ENCODE assay signal across 28 mouse cellular contexts in the genomic region with DNA sequence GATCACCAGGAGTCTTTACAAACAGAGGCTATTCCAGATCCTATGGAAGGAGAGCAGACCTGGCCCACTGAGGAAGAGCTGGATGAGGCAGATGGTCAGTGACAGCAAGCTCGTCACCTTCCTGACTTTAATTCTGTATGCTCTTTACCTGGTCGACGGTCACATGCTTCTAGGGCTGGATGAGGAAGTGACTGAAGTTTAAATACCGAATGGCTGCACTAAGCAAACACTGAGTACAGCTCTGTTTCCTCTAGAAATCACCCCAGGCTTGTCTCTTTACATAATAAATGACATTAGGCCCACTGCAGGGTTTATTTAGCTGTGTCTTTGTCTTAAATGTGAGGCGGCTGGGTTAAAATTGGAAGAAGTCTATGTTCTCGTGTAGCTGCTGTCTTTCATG. TPM values are rescaled to one million over a fixed set of nuclear protein-coding genes. Genes with fewer than 3 reads are reported as not detected.
A peak's percentile ranks its signal among the peaks of the same experiment; 100 is the strongest.
DNase-seq lines count a peak whose midpoint lies in the region; ATAC-seq and TF ChIP-seq lines count a peak whose summit lies in the region.
"Had no signal": no experiment of that assay in that cellular context is flagged by ENCODE, and none has a peak within 500 bp of the region (broad histone marks: within the 10 kb centered on the region; RNA-seq: fewer than 3 reads in every experiment).

No protein-coding gene starts in this region.

- peaks cover 35% of the 10 kb centered on the region for H3K4me1 ChIP-seq in liver, embryonic 12.5 days
- H3K4me1 ChIP-seq in liver, postnatal 0 days (ENCODE audit: insufficient read depth): peaks cover 5% of the 10 kb centered on the region; the same call in 1 of the 2 replicates
- peaks cover 60% of the 10 kb centered on the region for H3K4me1 ChIP-seq in E14TG2a.4 (replicated peaks; ENCODE audit: low read depth, low read length)
- H3K4me1 ChIP-seq in intestine, embryonic 16.5 days (ENCODE audit: control insufficient read depth, insufficient read depth, low read length): peaks cover 21% of the 10 kb centered on the region
- no peaks in the 10 kb centered on the region for H3K4me1 ChIP-seq in stomach, postnatal 0 days (replicated peaks; ENCODE audit: control insufficient read depth, insufficient read depth)
- H3K4me1 ChIP-seq: embryonic facial prominence, embryonic 12.5 days had no signal

- intact Hi-C loops in left cerebral cortex, postnatal 25 days (cut with DNase I): no loop called here

- no peak for DNase-seq in liver, postnatal 0 days
- peak; percentile 40 for DNase-seq in stomach, postnatal 0 days (ENCODE audit: low spot score)
- no peak for DNase-seq in adrenal gland, postnatal 36 days
- DNase-seq in left cerebral cortex, postnatal 25 days (ENCODE audit: low spot score in 2 of 2): no peak
- DNase-seq: adrenal gland, adult 8-10 months; cerebellum, adult 11 months; cerebellum, adult 9-10 months; cerebellum, postnatal 36 days; embryo, embryonic 11 days; gastrocnemius, postnatal 14 days; heart, postnatal 14 days; kidney, adult 11 months; kidney, postnatal 36 days; left cerebral cortex, postnatal 4 days; lung, postnatal 14 days; right cerebral cortex, adult 18-20 months; thymus, adult 2 months; thymus, postnatal 36 days had no signal

- WGBS in liver, embryonic 12.5 days (ENCODE audit: insufficient replicate concordance): 72% methylated on average over 6 of the region's 6 CpGs
- WGBS in liver, postnatal 0 days (ENCODE audit: insufficient replicate concordance): 69% methylated on average over 6 of the region's 6 CpGs
- WGBS in intestine, embryonic 16.5 days: 46% methylated on average over 6 of the region's 6 CpGs
- WGBS in stomach, postnatal 0 days: 47% methylated on average over 6 of the region's 6 CpGs

- 0 out of 2 replicates have a peak overlapping the region, but pooled peaks have one; percentile 34 for H3K27ac ChIP-seq in liver, embryonic 12.5 days
- H3K27ac ChIP-seq in liver, postnatal 0 days (ENCODE audit: low read depth): no peak overlapping the region
- H3K27ac ChIP-seq in intestine, embryonic 16.5 days (ENCODE audit: low read length): peak overlapping the region; percentile 71
- H3K27ac ChIP-seq in stomach, postnatal 0 days (replicated peaks): peak overlapping the region; percentile 77
- H3K27ac ChIP-seq: embryonic facial prominence, embryonic 12.5 days; hindbrain, embryonic 10.5 days; layer of hippocampus, adult 2 months had no signal

- no peaks in the 10 kb centered on the region for H3K9me3 ChIP-seq in liver, embryonic 12.5 days (replicated peaks)
- no peaks in the 10 kb centered on the region for H3K9me3 ChIP-seq in liver, postnatal 0 days (ENCODE audit: low read length)
- H3K9me3 ChIP-seq in E14TG2a.4 (ENCODE audit: low read length): no peaks in the 10 kb centered on the region
- no peaks in the 10 kb centered on the region for H3K9me3 ChIP-seq in intestine, embryonic 16.5 days (ENCODE audit: control insufficient read depth, low read length)
- H3K9me3 ChIP-seq in stomach, postnatal 0 days (ENCODE audit: control insufficient read depth, low read length): no peaks in the 10 kb centered on the region
- H3K9me3 ChIP-seq: embryonic facial prominence, embryonic 12.5 days; hindbrain, embryonic 10.5 days had no signal

- H3K36me3 ChIP-seq in liver, embryonic 12.5 days: peaks cover 77% of the 10 kb centered on the region
- H3K36me3 ChIP-seq in liver, postnatal 0 days (replicated peaks; ENCODE audit: insufficient read depth, low read length): peaks cover 63% of the 10 kb centered on the region
- peaks cover 81% of the 10 kb centered on the region for H3K36me3 ChIP-seq in E14TG2a.4 (ENCODE audit: insufficient read depth, low read length)
- peaks cover 25% of the 10 kb centered on the region for H3K36me3 ChIP-seq in intestine, embryonic 16.5 days (ENCODE audit: control insufficient read depth, insufficient read depth, low read length)
- peaks cover 18% of the 10 kb centered on the region for H3K36me3 ChIP-seq in stomach, postnatal 0 days (ENCODE audit: control insufficient read depth, insufficient read depth, low read length)

- no peak overlapping the region for H3K9ac ChIP-seq in liver, embryonic 12.5 days
- H3K9ac ChIP-seq in liver, postnatal 0 days (replicated peaks): no peak overlapping the region
- no peak overlapping the region for H3K9ac ChIP-seq in intestine, embryonic 16.5 days (ENCODE audit: low read depth, low read length)
- no peak overlapping the region for H3K9ac ChIP-seq in stomach, postnatal 0 days (ENCODE audit: low read length)
- H3K9ac ChIP-seq: embryonic facial prominence, embryonic 12.5 days had no signal

- H3K4me3 ChIP-seq in liver, embryonic 12.5 days: no peak overlapping the region
- H3K4me3 ChIP-seq in liver, postnatal 0 days (ENCODE audit: low read depth, low read length): no peak overlapping the region
- peak overlapping the region; percentile 33 for H3K4me3 ChIP-seq in E14TG2a.4 (replicated peaks; ENCODE audit: low read length)
- H3K4me3 ChIP-seq in intestine, embryonic 16.5 days (ENCODE audit: low read length): no peak overlapping the region
- no peak overlapping the region for H3K4me3 ChIP-seq in stomach, postnatal 0 days (ENCODE audit: low read depth, low read length)
- H3K4me3 ChIP-seq: embryonic facial prominence, embryonic 12.5 days; hindbrain, embryonic 10.5 days; layer of hippocampus, adult 2 months had no signal

- no peak for TF ChIP-seq EP300 in liver, postnatal 0 days (IDR thresholded peaks at IDR 0.05; ENCODE audit: low read depth)
- no peak for TF ChIP-seq EP300 in stomach, postnatal 0 days (optimal IDR thresholded peaks at IDR 0.05)

- H3K4me2 ChIP-seq in liver, embryonic 12.5 days: no peak overlapping the region
- no peak overlapping the region for H3K4me2 ChIP-seq in liver, postnatal 0 days (ENCODE audit: low read depth, low read length)
- H3K4me2 ChIP-seq in intestine, embryonic 16.5 days (ENCODE audit: low read depth, low read length): peak overlapping the region; percentile 40; the same call in 1 of the 2 replicates
- H3K4me2 ChIP-seq in stomach, postnatal 0 days (replicated peaks; ENCODE audit: low read depth): no peak overlapping the region; the same call in 1 of the 2 replicates
- H3K4me2 ChIP-seq: embryonic facial prominence, embryonic 12.5 days had no signal

- TF ChIP-seq CTCF in liver, postnatal 0 days (IDR thresholded peaks at IDR 0.05; ENCODE audit: low read depth): no peak
- no peak for TF ChIP-seq CTCF in E14TG2a.4 (conservative IDR thresholded peaks at IDR 0.05; ENCODE audit: low read length)
- no peak for TF ChIP-seq CTCF in stomach, postnatal 0 days (IDR thresholded peaks at IDR 0.05; ENCODE audit: low read depth)

- no peak for ATAC-seq in liver, embryonic 12.5 days
- ATAC-seq in liver, postnatal 0 days: no peak
- ATAC-seq in intestine, embryonic 16.5 days: peak; percentile 27
- ATAC-seq in stomach, postnatal 0 days (ENCODE audit: low FRiP score, low TSS enrichment): peak; percentile 71
- ATAC-seq: CD4-positive, CD25-positive, alpha-beta regulatory T cell, adult 4 months; forebrain, embryonic 14.5 days; hindbrain, embryonic 16.5 days; midbrain, embryonic 16.5 days had no signal

- H3K27me3 ChIP-seq in liver, embryonic 12.5 days (replicated peaks): no peaks in the 10 kb centered on the region
- H3K27me3 ChIP-seq in liver, postnatal 0 days (ENCODE audit: insufficient read depth, low read length): no peaks in the 10 kb centered on the region
- no peaks in the 10 kb centered on the region for H3K27me3 ChIP-seq in E14TG2a.4 (ENCODE audit: insufficient read depth, low read length)
- H3K27me3 ChIP-seq in intestine, embryonic 16.5 days (replicated peaks; ENCODE audit: control insufficient read depth, insufficient read depth, low read length): no peaks in the 10 kb centered on the region
- no peaks in the 10 kb centered on the region for H3K27me3 ChIP-seq in stomach, postnatal 0 days (ENCODE audit: control insufficient read depth, insufficient read depth, low read length)
- H3K27me3 ChIP-seq: embryonic facial prominence, embryonic 12.5 days had no signal

RNA-seq across cellular contexts. Expression of a gene that starts 3.7 kb away (rescaled TPM):
- 45.5 and 47.1 TPM in 2 replicates for polyA plus RNA-seq in liver, embryonic 12.5 days (2016; fragmentation: Nextera tagmentation; extraction: Ambion mirVana)
- polyA plus RNA-seq in liver, postnatal 0 days (2015; fragmentation: Nextera tagmentation; extraction: Ambion mirVana): 13.4 and 14.7 TPM in 2 replicates
- polyA plus RNA-seq in intestine, embryonic 16.5 days (2015; fragmentation: Nextera tagmentation; extraction: Ambion mirVana): 44.0 and 48.1 TPM in 2 replicates
- 22.3 and 22.5 TPM in 2 replicates for polyA plus RNA-seq in stomach, postnatal 0 days (2015; fragmentation: Nextera tagmentation; extraction: Ambion mirVana)
- total RNA-seq in adrenal gland, postnatal 36 days (2021): 10 to 100 TPM; 37.8 to 47.5 TPM
- 10 to 100 TPM; 26.2 to 28.1 TPM for total RNA-seq in left cerebral cortex, postnatal 25 days (2021)

RNA-seq across cellular contexts. Expression of a gene that starts 4.7 kb away (rescaled TPM):
- 2.6 and 2.9 TPM in 2 replicates for polyA plus RNA-seq in liver, embryonic 12.5 days (2016; fragmentation: Nextera tagmentation; extraction: Ambion mirVana)
- polyA plus RNA-seq in liver, postnatal 0 days (2015; fragmentation: Nextera tagmentation; extraction: Ambion mirVana): 0.79 and 0.87 TPM in 2 replicates
- 4.2 and 4.5 TPM in 2 replicates for polyA plus RNA-seq in intestine, embryonic 16.5 days (2015; fragmentation: Nextera tagmentation; extraction: Ambion mirVana)
- polyA plus RNA-seq in stomach, postnatal 0 days (2015; fragmentation: Nextera tagmentation; extraction: Ambion mirVana): 3.4 and 4.1 TPM in 2 replicates
- 10 to 100 TPM; 19.0 to 22.4 TPM for total RNA-seq in adrenal gland, postnatal 36 days (2021)
- total RNA-seq in left cerebral cortex, postnatal 25 days (2021): 10 to 100 TPM; 76.0 to 78.3 TPM

RNA-seq across cellular contexts. Expression of a gene that starts 24.1 kb away (rescaled TPM):
- polyA plus RNA-seq in liver, embryonic 12.5 days (2016; fragmentation: Nextera tagmentation; extraction: Ambion mirVana): 7.7 and 7.8 TPM in 2 replicates
- polyA plus RNA-seq in liver, postnatal 0 days (2015; fragmentation: Nextera tagmentation; extraction: Ambion mirVana): 4.7 TPM in 2 replicates
- 10.7 and 11.4 TPM in 2 replicates for polyA plus RNA-seq in intestine, embryonic 16.5 days (2015; fragmentation: Nextera tagmentation; extraction: Ambion mirVana)
- polyA plus RNA-seq in stomach, postnatal 0 days (2015; fragmentation: Nextera tagmentation; extraction: Ambion mirVana): 6.1 and 6.7 TPM in 2 replicates
- total RNA-seq in adrenal gland, postnatal 36 days (2021): 10 to 100 TPM; 19.2 to 23.5 TPM
- total RNA-seq in left cerebral cortex, postnatal 25 days (2021): 10 to 100 TPM; 26.5 to 27.5 TPM

RNA-seq across cellular contexts. Expression of a gene that starts 24.2 kb away (rescaled TPM):
- polyA plus RNA-seq in liver, embryonic 12.5 days (2016; fragmentation: Nextera tagmentation; extraction: Ambion mirVana): 4.9 and 6.5 TPM in 2 replicates
- 4.4 and 5.2 TPM in 2 replicates for polyA plus RNA-seq in liver, postnatal 0 days (2015; fragmentation: Nextera tagmentation; extraction: Ambion mirVana)
- 18.0 and 19.6 TPM in 2 replicates for polyA plus RNA-seq in intestine, embryonic 16.5 days (2015; fragmentation: Nextera tagmentation; extraction: Ambion mirVana)
- 8.0 and 9.7 TPM in 2 replicates for polyA plus RNA-seq in stomach, postnatal 0 days (2015; fragmentation: Nextera tagmentation; extraction: Ambion mirVana)
- 10 to 100 TPM; 44.4 to 45.9 TPM for total RNA-seq in adrenal gland, postnatal 36 days (2021)
- total RNA-seq in left cerebral cortex, postnatal 25 days (2021): 100 to 1,000 TPM in 1 of 2 experiments, 10 to 100 TPM in 1; 93.7 to 100 TPM

Comparison
In these comparisons a context has a peak if more than half of its experiments do, and no peak if none do; other contexts are left out.
1. ATAC-seq: peak in intestine, embryonic 16.5 days (single experiment) and stomach, postnatal 0 days (single experiment); none in liver, embryonic 12.5 days (single experiment) and liver, postnatal 0 days (single experiment).